Mouse (Mus musculus): ENCODE data around the gene Klf2. TPM values are rescaled to one million over a fixed set of nuclear protein-coding genes. Genes with fewer than 3 reads are reported as not detected.
A peak's percentile ranks its signal among the peaks of the same experiment; 100 is the strongest.

Klf2 gene
- polyA plus RNA-seq, 1 experiment from 2014 or later, result 2.6 TPM

- ATAC-seq (ENCODE audit: insufficient read depth), result no peak
- H3K9ac ChIP-seq, result no peak overlapping the region
- H3K4me3 ChIP-seq (replicated peaks), result no peak overlapping the region
Observed at GRCm38 (mm10) chr8:72289051-72289450, 29.8 kb upstream of the Klf2 start.

GRCm38 (mm10) chr8:72291104-72291503 lies 27.7 kb upstream of the Klf2 start:
- WGBS (ENCODE audit: insufficient replicate concordance), result 36% methylated on average over 2 of the region's 2 CpGs
- ATAC-seq (ENCODE audit: insufficient read depth), result no peak
- H3K9me3 ChIP-seq (replicated peaks), result no peaks in the 10 kb centered on the region
- H3K27me3 ChIP-seq, result no peaks in the 10 kb centered on the region
- no peaks in the 10 kb centered on the region; the same call in 1 of the 2 replicates for H3K4me1 ChIP-seq (replicated peaks)
- no peak overlapping the region for H3K9ac ChIP-seq
- H3K4me2 ChIP-seq, result no peak overlapping the region
- no peak overlapping the region for H3K4me3 ChIP-seq (replicated peaks)
- no peak overlapping the region for H3K27ac ChIP-seq (replicated peaks)
- no peaks in the 10 kb centered on the region for H3K36me3 ChIP-seq (replicated peaks)

More at GRCm38 (mm10) chr8:72289051-72289450, 29.8 kb upstream of the Klf2 start:
- H3K36me3 ChIP-seq (replicated peaks), result no peaks in the 10 kb centered on the region
- H3K4me1 ChIP-seq (replicated peaks), result no peaks in the 10 kb centered on the region; the same call in 1 of the 2 replicates
- H3K27me3 ChIP-seq, result no peaks in the 10 kb centered on the region
- H3K9me3 ChIP-seq (replicated peaks), result no peaks in the 10 kb centered on the region
- H3K4me2 ChIP-seq, result no peak overlapping the region
- H3K27ac ChIP-seq (replicated peaks), result no peak overlapping the region

GRCm38 (mm10) chr8:72293309-72293708 lies 25.5 kb upstream of the Klf2 start:
- no peak overlapping the region for H3K27ac ChIP-seq (replicated peaks)
- H3K4me1 ChIP-seq (replicated peaks), result no peaks in the 10 kb centered on the region; the same call in 1 of the 2 replicates

GRCm38 (mm10) chr8:72295125-72295524 lies 23.7 kb upstream of the Klf2 start:
- peak overlapping the region; percentile 51; the same call in 1 of the 2 replicates for H3K27ac ChIP-seq (replicated peaks)
- H3K27me3 ChIP-seq, result no peaks in the 10 kb centered on the region
- no peaks in the 10 kb centered on the region; the same call in 1 of the 2 replicates for H3K4me1 ChIP-seq (replicated peaks)
- WGBS (ENCODE audit: insufficient replicate concordance), result 30% methylated on average over 3 of the region's 3 CpGs
- no peak overlapping the region for H3K9ac ChIP-seq
- 0 out of 2 replicates have a peak, but pooled peaks have one; percentile 30 for ATAC-seq (ENCODE audit: insufficient read depth)
- no peaks in the 10 kb centered on the region for H3K36me3 ChIP-seq (replicated peaks)
- H3K9me3 ChIP-seq (replicated peaks), result no peaks in the 10 kb centered on the region
- H3K4me3 ChIP-seq (replicated peaks), result no peak overlapping the region
- H3K4me2 ChIP-seq, result no peak overlapping the region

More at GRCm38 (mm10) chr8:72293309-72293708, 25.5 kb upstream of the Klf2 start:
- no peak for ATAC-seq (ENCODE audit: insufficient read depth)
- H3K36me3 ChIP-seq (replicated peaks), result no peaks in the 10 kb centered on the region
- no peaks in the 10 kb centered on the region for H3K27me3 ChIP-seq
- no peak overlapping the region for H3K4me2 ChIP-seq
- H3K9ac ChIP-seq, result no peak overlapping the region
- H3K9me3 ChIP-seq (replicated peaks), result no peaks in the 10 kb centered on the region
- no peak overlapping the region for H3K4me3 ChIP-seq (replicated peaks)

GRCm38 (mm10) chr8:72295679-72296078 lies 23.2 kb upstream of the Klf2 start:
- Histone ChIP-seq H3K27me3 (no peaks in the 10 kb centered on the region), H3K9me3 (replicated peaks) (no peaks in the 10 kb centered on the region), H3K27ac (replicated peaks) (peak overlapping the region; percentile 72), H3K4me3 (replicated peaks) (no peak overlapping the region), H3K4me1 (replicated peaks) (no peaks in the 10 kb centered on the region; the same call in 1 of the 2 replicates), H3K9ac (no peak overlapping the region), H3K36me3 (replicated peaks) (no peaks in the 10 kb centered on the region), H3K4me2 (peak overlapping the region; percentile 7; the same call in 1 of the 2 replicates)
- WGBS (ENCODE audit: insufficient replicate concordance), result 18% methylated on average over 8 of the region's 8 CpGs
- ATAC-seq (ENCODE audit: insufficient read depth), result peak; percentile 77

GRCm38 (mm10) chr8:72296561-72296960 lies 22.3 kb upstream of the Klf2 start:
- Histone ChIP-seq H3K27ac (replicated peaks) (no peak overlapping the region), H3K4me1 (replicated peaks) (no peaks in the 10 kb centered on the region; the same call in 1 of the 2 replicates), H3K4me3 (replicated peaks) (no peak overlapping the region), H3K36me3 (replicated peaks) (no peaks in the 10 kb centered on the region), H3K27me3 (no peaks in the 10 kb centered on the region), H3K4me2 (no peak overlapping the region), H3K9ac (no peak overlapping the region), H3K9me3 (replicated peaks) (no peaks in the 10 kb centered on the region)
- WGBS (ENCODE audit: insufficient replicate concordance), result 68% methylated on average over 8 of the region's 8 CpGs
- no peak for ATAC-seq (ENCODE audit: insufficient read depth)

GRCm38 (mm10) chr8:72298928-72299327 lies 19.9 kb upstream of the Klf2 start:
- 50% methylated on average over 1 of the region's 1 CpGs for WGBS (ENCODE audit: insufficient replicate concordance)
- Histone ChIP-seq H3K27ac (replicated peaks) (no peak overlapping the region), H3K4me3 (replicated peaks) (no peak overlapping the region), H3K36me3 (replicated peaks) (no peaks in the 10 kb centered on the region), H3K27me3 (no peaks in the 10 kb centered on the region), H3K4me1 (replicated peaks) (peaks cover 7% of the 10 kb centered on the region; the same call in 1 of the 2 replicates), H3K9me3 (replicated peaks) (no peaks in the 10 kb centered on the region), H3K4me2 (no peak overlapping the region), H3K9ac (no peak overlapping the region)
- ATAC-seq (ENCODE audit: insufficient read depth), result no peak

- Histone ChIP-seq H3K4me1 (replicated peaks) (peaks cover 7% of the 10 kb centered on the region; the same call in 1 of the 2 replicates), H3K27ac (replicated peaks) (no peak overlapping the region), H3K9me3 (replicated peaks) (no peaks in the 10 kb centered on the region), H3K4me2 (no peak overlapping the region), H3K27me3 (no peaks in the 10 kb centered on the region), H3K9ac (no peak overlapping the region), H3K4me3 (replicated peaks) (no peak overlapping the region), H3K36me3 (replicated peaks) (no peaks in the 10 kb centered on the region)
- WGBS (ENCODE audit: insufficient replicate concordance), result 62% methylated on average over 9 of the region's 9 CpGs
- ATAC-seq (ENCODE audit: insufficient read depth), result no peak
Observed at GRCm38 (mm10) chr8:72300654-72301400, 18.0 kb upstream of the Klf2 start.

GRCm38 (mm10) chr8:72301497-72301896 lies 17.3 kb upstream of the Klf2 start:
- H3K4me1 ChIP-seq (replicated peaks), result 0 out of 2 replicates have a peak, but pooled peaks cover 7% of the 10 kb centered on the region
- WGBS (ENCODE audit: insufficient replicate concordance), result 60% methylated on average over 5 of the region's 5 CpGs

GRCm38 (mm10) chr8:72302986-72303612 lies 15.7 kb upstream of the Klf2 start:
- ATAC-seq (ENCODE audit: insufficient read depth), result no peak
- Histone ChIP-seq H3K4me1 (replicated peaks) (peaks cover 7% of the 10 kb centered on the region; the same call in 1 of the 2 replicates), H3K36me3 (replicated peaks) (no peaks in the 10 kb centered on the region), H3K9ac (no peak overlapping the region), H3K27me3 (no peaks in the 10 kb centered on the region), H3K9me3 (replicated peaks) (no peaks in the 10 kb centered on the region), H3K27ac (replicated peaks) (no peak overlapping the region), H3K4me3 (replicated peaks) (no peak overlapping the region), H3K4me2 (no peak overlapping the region)
- WGBS (ENCODE audit: insufficient replicate concordance), result 46% methylated on average over 8 of the region's 8 CpGs

More at GRCm38 (mm10) chr8:72301497-72301896, 17.3 kb upstream of the Klf2 start:
- Histone ChIP-seq H3K4me3 (replicated peaks) (no peak overlapping the region), H3K27ac (replicated peaks) (no peak overlapping the region), H3K9ac (no peak overlapping the region), H3K27me3 (no peaks in the 10 kb centered on the region), H3K36me3 (replicated peaks) (no peaks in the 10 kb centered on the region), H3K4me2 (no peak overlapping the region), H3K9me3 (replicated peaks) (no peaks in the 10 kb centered on the region)
- no peak for ATAC-seq (ENCODE audit: insufficient read depth)

- ATAC-seq (ENCODE audit: insufficient read depth), result no peak
- Histone ChIP-seq H3K9me3 (replicated peaks) (no peaks in the 10 kb centered on the region), H3K9ac (no peak overlapping the region), H3K4me3 (replicated peaks) (no peak overlapping the region), H3K27ac (replicated peaks) (no peak overlapping the region), H3K27me3 (no peaks in the 10 kb centered on the region), H3K4me2 (0 out of 2 replicates have a peak overlapping the region, but pooled peaks have one; percentile 35), H3K4me1 (replicated peaks) (peaks cover 7% of the 10 kb centered on the region; the same call in 1 of the 2 replicates), H3K36me3 (replicated peaks) (no peaks in the 10 kb centered on the region)
- 26% methylated on average over 8 of the region's 8 CpGs for WGBS (ENCODE audit: insufficient replicate concordance)
Observed at GRCm38 (mm10) chr8:72303633-72304032, 15.2 kb upstream of the Klf2 start.

All from liver, embryonic 15.5 days (tissue).